Mouse (Mus musculus): ENCODE data around the gene Olfr90. TPM values are rescaled to one million over a fixed set of nuclear protein-coding genes. Genes with fewer than 3 reads are reported as not detected.

Olfr90 gene
- total and polyA plus RNA-seq, 3 experiments: not detected

GRCm38 (mm10) chr17:37045611-37046311, 42.5 kb downstream of the Olfr90 start, which contains the start of gene Gabbr1:
Gene Gabbr1 (plus strand): TSS chr17:37045966.
- Histone ChIP-seq H3K27me3 (replicated peaks) (peaks cover 6% of the 10 kb centered on the region), H3K79me2 (replicated peaks; ENCODE audit: control insufficient read depth, extremely low read depth, insufficient read depth, poor library complexity, severe bottlenecking) (no peaks in the 10 kb centered on the region), H3K9me3 (replicated peaks; ENCODE audit: low read length) (no peaks in the 10 kb centered on the region), H3K36me3 (replicated peaks in 1 of 2; ENCODE audit: control insufficient read depth in 1 of 2, insufficient read depth in 1 of 2, low read length in 1 of 2) (peaks cover 3 to 22% of the 10 kb centered on the region in 2 experiments), H3K9ac (ENCODE audit: insufficient read depth, low read depth) (peak within 1 kb of the TSS; percentile 64), H3K4me3 (replicated peaks in 1 of 3; ENCODE audit: low read depth in 2 of 3, low read length in 2 of 3, poor library complexity in 1 of 3) (peak within 1 kb of the TSS; percentile 56 to 78 (median 75)), H3K4me1 (ENCODE audit: control insufficient read depth in 1 of 2, insufficient read depth in 2 of 2) (peaks cover 6 to 20% of the 10 kb centered on the region in 2 experiments), H3K27ac (ENCODE audit: insufficient read depth, low read depth) (no peak within 1 kb of the TSS), H3K4me2 (ENCODE audit: insufficient read depth, low read depth, poor library complexity, severe bottlenecking) (peak within 1 kb of the TSS; percentile 72)
- dilution Hi-C loops (cut with MboI; ENCODE audit: extremely low pct_ligation_motif_present, extremely low pct_unique_long_range_greater_than_20kb, low sequenced_read_pairs) (no loop called here), in situ Hi-C loops (cut with MboI; ENCODE audit: low pct_ligation_motif_present, low pct_unique_long_range_greater_than_20kb, low sequenced_read_pairs) (no loop called here)
- DNase-seq (ENCODE audit: extremely low read depth): peak; percentile 55
- TF ChIP-seq MYC (IDR thresholded peaks at IDR 0.05; ENCODE audit: low read depth, low read length) (no peak), POLR2AphosphoS2 (IDR thresholded peaks at IDR 0.05; ENCODE audit: low read depth, low read length) (no peak), NELFE (IDR thresholded peaks at IDR 0.05; ENCODE audit: low read depth, low read length) (no peak), TCF12 (IDR thresholded peaks at IDR 0.05; ENCODE audit: low read depth, low read length) (no peak), GABPA (IDR thresholded peaks at IDR 0.05; ENCODE audit: insufficient replicate concordance, low read depth, low read length) (no peak), JUN (IDR thresholded peaks at IDR 0.05; ENCODE audit: insufficient read depth, low read depth, low read length) (no peak), CHD1 (IDR thresholded peaks at IDR 0.05; ENCODE audit: low read depth, low read length) (0 out of 2 replicates have a peak, but pooled peaks have one; percentile 21), ELF1 (IDR thresholded peaks at IDR 0.05; ENCODE audit: low read depth, low read length) (peak; percentile 36; the same call in 1 of the 2 replicates), SMC3 (IDR thresholded peaks at IDR 0.05; ENCODE audit: low read depth, low read length) (no peak), NRF1 (IDR thresholded peaks at IDR 0.05; ENCODE audit: low read depth, low read length) (0 out of 2 replicates have a peak, but pooled peaks have one; percentile 21), HCFC1 (IDR thresholded peaks at IDR 0.05; ENCODE audit: low read depth, low read length) (no peak), MAZ (IDR thresholded peaks at IDR 0.05; ENCODE audit: low read depth, low read length) (peak; percentile 97), SIN3A (IDR thresholded peaks at IDR 0.05; ENCODE audit: low read length) (no peak), USF2 (conservative IDR thresholded peaks at IDR 0.05; ENCODE audit: low read depth, low read length) (no peak), TBP (conservative IDR thresholded peaks at IDR 0.05; ENCODE audit: low read depth, low read length) (no peak), ETS1 (conservative IDR thresholded peaks at IDR 0.05; ENCODE audit: low read depth, low read length) (no peak), CHD2 (IDR thresholded peaks at IDR 0.05; ENCODE audit: low read length) (no peak), RAD21 (IDR thresholded peaks at IDR 0.05; ENCODE audit: low read depth, low read length) (no peak), ZMIZ1 (IDR thresholded peaks at IDR 0.05; ENCODE audit: low read depth, low read length) (no peak), RCOR1 (conservative IDR thresholded peaks at IDR 0.05; ENCODE audit: low read depth, low read length) (no peak), MEF2A (IDR thresholded peaks at IDR 0.05; ENCODE audit: borderline replicate concordance, low read depth, low read length) (no peak), MAX (IDR thresholded peaks at IDR 0.05; ENCODE audit: low read length) (no peak), ZNF384 (IDR thresholded peaks at IDR 0.05; ENCODE audit: low read depth, low read length) (no peak), KAT2A (IDR thresholded peaks at IDR 0.05; ENCODE audit: insufficient replicate concordance, low read length) (no peak), PAX5 (IDR thresholded peaks at IDR 0.05; ENCODE audit: low read length) (no peak), POLR2A (IDR thresholded peaks at IDR 0.05; ENCODE audit: low read depth, low read length) (no peak), BHLHE40 (IDR thresholded peaks at IDR 0.05; ENCODE audit: low read depth, low read length) (no peak), UBTF (IDR thresholded peaks at IDR 0.05; ENCODE audit: low read depth, low read length) (peak; percentile 85), MXI1 (IDR thresholded peaks at IDR 0.05; ENCODE audit: low read depth, low read length) (peak; percentile 48; the same call in 1 of the 2 replicates), USF1 (IDR thresholded peaks at IDR 0.05; ENCODE audit: low read depth, low read length) (no peak), ZC3H11A (IDR thresholded peaks at IDR 0.05; ENCODE audit: low read depth, low read length) (no peak)
